Mouse (Mus musculus): ENCODE measurements around the gene Gm7137.

- TF ChIP-seq EP300 (IDR thresholded peaks at IDR 0.05; ENCODE audit: low read depth in 1 of 2, low read length in 2 of 2), result no peak
- no peak for TF ChIP-seq POLR2A (IDR thresholded peaks at IDR 0.05; ENCODE audit: control insufficient read depth in 1 of 2, insufficient read depth in 1 of 2, low read depth in 1 of 2, low read length in 2 of 2, poor library complexity in 1 of 2)
- no peak for TF ChIP-seq MAZ (IDR thresholded peaks at IDR 0.05; ENCODE audit: low read depth, low read length)
- TF ChIP-seq TCF12 (IDR thresholded peaks at IDR 0.05; ENCODE audit: low read depth, low read length), result no peak
- no peak for TF ChIP-seq CTCF (IDR thresholded peaks at IDR 0.05 in 2 of 3, conservative IDR thresholded peaks at IDR 0.05 in 1 of 3; ENCODE audit: control insufficient read depth in 1 of 3, insufficient read depth in 1 of 3, low read depth in 2 of 3, low read length in 3 of 3, poor library complexity in 1 of 3, severe bottlenecking in 1 of 3)
- no peak for TF ChIP-seq UBTF (IDR thresholded peaks at IDR 0.05; ENCODE audit: borderline replicate concordance, insufficient read depth, low read depth, low read length)
- TF ChIP-seq BHLHE40 (IDR thresholded peaks at IDR 0.05; ENCODE audit: borderline replicate concordance, low read depth, low read length), result no peak
- TF ChIP-seq MAX (IDR thresholded peaks at IDR 0.05; ENCODE audit: low read length), result no peak
- no peak for TF ChIP-seq ZKSCAN1 (IDR thresholded peaks at IDR 0.05; ENCODE audit: low read depth, low read length)
- no peak for TF ChIP-seq GATA1 (IDR thresholded peaks at IDR 0.05; ENCODE audit: low read depth, low read length)
These were observed 23.7 kb upstream of the Gm7137 start, which contains the start of gene Gm9507 for GRCm38 (mm10) chr10:77811743-77812142.

Data from MEL (cell line).